Mouse (Mus musculus) heart, embryonic 13.5 days (tissue): Measurements from ENCODE around the gene Ccnjl. TPM values are rescaled to one million over a fixed set of nuclear protein-coding genes. Genes with fewer than 3 reads are reported as not detected.

Experiments used
- ATAC-seq: fragments of 200-750 bp; cut with Nextera tagmentation; 2 replicates; pipeline ENCODE4 v1.8.0; 2017; ENCODE audit warnings: moderate TSS enrichment; ENCODE audit not compliant: insufficient number of reproducible peaks, low FRiP score, low TSS enrichment; ENCODE audit errors: extremely low read depth
- H3K27ac ChIP-seq: fragments of 300-500 bp; sonication (generic); replicated peaks from 2 replicates; pipeline ENCODE4 v1.5.1; 2015; ENCODE audit warnings: moderate library complexity, mild to moderate bottlenecking, inconsistent platforms
- H3K27me3 ChIP-seq: fragments of 300-500 bp; sonication (generic); replicated peaks from 2 replicates; pipeline ENCODE4 v1.6.1; 2015; ENCODE audit warnings: mild to moderate bottlenecking, inconsistent platforms
- H3K36me3 ChIP-seq: fragments of 300-500 bp; sonication (generic); 2 replicates; pipeline ENCODE4 v1.6.1; 2015; ENCODE audit warnings: mild to moderate bottlenecking, inconsistent platforms
- H3K4me1 ChIP-seq: fragments of 300-500 bp; sonication (generic); 2 replicates; pipeline ENCODE4 v1.6.1; 2015; ENCODE audit warnings: inconsistent platforms
- H3K4me2 ChIP-seq: fragments of 300-500 bp; sonication (generic); 2 replicates; pipeline ENCODE4 v1.6.1; 2015; ENCODE audit warnings: inconsistent platforms, mild to moderate bottlenecking, moderate library complexity
- H3K4me3 ChIP-seq: fragments of 300-500 bp; sonication (generic); 2 replicates; pipeline ENCODE4 v1.5.1; 2015; ENCODE audit warnings: moderate library complexity, mild to moderate bottlenecking, inconsistent platforms
- H3K9ac ChIP-seq: fragments of 300-500 bp; sonication (generic); 2 replicates; pipeline ENCODE4 v1.6.1; 2015; ENCODE audit warnings: inconsistent platforms, mild to moderate bottlenecking, moderate library complexity
- H3K9me3 ChIP-seq: fragments of 300-500 bp; sonication (generic); 2 replicates; pipeline ENCODE4 v1.6.1; 2016; ENCODE audit warnings: inconsistent platforms
- WGBS: fragments of 180-500 bp; shearing (Covaris S2); methylation state at CpG from one replicate; pipeline ENCODE4 v1.1.7; 2015; ENCODE audit warnings: mixed read lengths; 5-methylcytosine and 5-hydroxymethylcytosine counted together
- polyA plus RNA-seq: library from polyadenylated mRNA; unstranded; fragments of >200 nt; fragmentation: Nextera tagmentation; extraction: Ambion mirVana; gene quantifications from 2 replicates; pipeline ENCODE4 v1.2.1, GENCODE M21; 2015

Gene Ccnjl
- polyA plus RNA-seq, 1 experiment from 2014 or later: 15.7 TPM

- H3K4me1 ChIP-seq: peaks cover 7% of the 10 kb centered on the region; the same call in 1 of the 2 replicates
- no peaks in the 10 kb centered on the region for H3K9me3 ChIP-seq
- no peak overlapping the region for H3K4me2 ChIP-seq
- no peak for ATAC-seq
- H3K36me3 ChIP-seq: no peaks in the 10 kb centered on the region
- H3K27me3 ChIP-seq: no peaks in the 10 kb centered on the region
- H3K4me3 ChIP-seq: no peak overlapping the region
- H3K9ac ChIP-seq: no peak overlapping the region
- 79% methylated on average over 6 of the region's 6 CpGs for WGBS
- no peak overlapping the region for H3K27ac ChIP-seq
Measured at GRCm38 (mm10) chr11:43604891-43605290, 76.3 kb downstream of the Ccnjl start.

DNA sequence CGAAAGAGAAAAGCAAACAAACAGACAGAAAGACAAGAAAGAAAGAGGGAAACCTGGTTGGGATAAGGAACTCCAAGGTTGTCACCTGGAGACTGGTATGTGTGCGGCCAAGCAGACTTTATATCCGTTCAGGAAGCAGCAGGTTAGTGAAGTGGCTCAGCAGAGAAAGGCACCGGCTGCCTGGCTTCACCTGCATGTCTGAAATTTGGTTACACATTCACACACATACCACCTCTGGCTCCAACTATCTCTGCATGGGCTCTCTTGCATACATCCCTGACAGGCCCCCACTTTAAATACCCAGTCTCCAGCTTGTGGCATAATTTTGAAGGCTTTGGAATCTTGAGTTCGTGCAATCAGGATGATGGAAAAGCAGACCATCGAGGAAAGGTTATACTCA lies 77.3 kb downstream of the Ccnjl start:
- WGBS: 74% methylated on average over 6 of the region's 6 CpGs

GRCm38 (mm10) chr11:43608440-43608839 lies 79.9 kb downstream of the Ccnjl start:
- Histone ChIP-seq H3K27ac (no peak overlapping the region), H3K9me3 (no peaks in the 10 kb centered on the region), H3K4me1 (peaks cover 17% of the 10 kb centered on the region), H3K27me3 (no peaks in the 10 kb centered on the region), H3K9ac (no peak overlapping the region), H3K36me3 (no peaks in the 10 kb centered on the region), H3K4me3 (no peak overlapping the region), H3K4me2 (no peak overlapping the region)
- no peak for ATAC-seq
- WGBS: 77% methylated on average over 3 of the region's 3 CpGs

More for the DNA sequence above, 77.3 kb downstream of the Ccnjl start:
- H3K27me3 ChIP-seq: no peaks in the 10 kb centered on the region
- H3K27ac ChIP-seq: no peak overlapping the region
- H3K4me2 ChIP-seq: no peak overlapping the region
- H3K4me3 ChIP-seq: no peak overlapping the region
- no peak for ATAC-seq
- no peaks in the 10 kb centered on the region for H3K36me3 ChIP-seq
- no peaks in the 10 kb centered on the region for H3K9me3 ChIP-seq
- peaks cover 7% of the 10 kb centered on the region; the same call in 1 of the 2 replicates for H3K4me1 ChIP-seq
- no peak overlapping the region for H3K9ac ChIP-seq

DNA sequence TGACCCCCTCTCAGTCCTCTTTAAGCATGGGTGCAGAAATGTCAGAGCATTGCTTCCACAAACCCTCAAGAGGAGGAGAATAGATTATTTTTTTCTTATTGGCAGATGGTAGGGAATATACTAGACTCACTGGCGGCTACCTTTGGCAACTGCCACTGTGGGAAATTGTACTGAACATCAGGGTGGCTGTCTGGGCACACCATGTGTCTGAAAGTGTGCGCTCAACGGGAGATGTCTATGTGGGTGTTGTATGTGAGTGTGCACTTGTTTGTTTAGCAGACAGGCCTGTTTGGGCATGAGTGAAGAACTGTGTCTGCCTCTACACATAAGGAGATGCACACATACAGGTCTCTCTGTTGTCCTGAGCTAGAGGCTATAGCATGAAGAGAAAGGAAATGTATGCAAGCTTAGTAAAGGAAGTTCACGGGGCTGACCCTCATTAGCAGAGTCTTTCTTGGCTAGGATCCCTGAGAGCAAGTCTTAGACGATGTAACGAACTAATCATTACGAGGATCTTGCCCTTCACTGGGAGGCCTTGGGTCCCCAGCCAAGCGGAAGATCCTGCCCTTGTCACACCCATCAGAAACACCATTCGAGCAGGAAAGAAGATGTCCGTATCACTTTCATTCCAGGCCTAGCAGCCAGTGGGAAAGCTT lies 81.5 kb downstream of the Ccnjl start:
- no peak overlapping the region for H3K27ac ChIP-seq
- peaks cover 20% of the 10 kb centered on the region for H3K4me1 ChIP-seq
- no peaks in the 10 kb centered on the region for H3K9me3 ChIP-seq
- no peak for ATAC-seq
- H3K4me3 ChIP-seq: no peak overlapping the region
- no peaks in the 10 kb centered on the region for H3K27me3 ChIP-seq
- no peak overlapping the region for H3K4me2 ChIP-seq
- no peak overlapping the region for H3K9ac ChIP-seq
- H3K36me3 ChIP-seq: no peaks in the 10 kb centered on the region
- WGBS: 68% methylated on average over 10 of the region's 10 CpGs

GRCm38 (mm10) chr11:43610662-43611033 lies 82.1 kb downstream of the Ccnjl start:
- H3K9ac ChIP-seq: no peak overlapping the region
- no peak overlapping the region for H3K27ac ChIP-seq
- no peak overlapping the region for H3K4me2 ChIP-seq
- no peak overlapping the region for H3K4me3 ChIP-seq
- no peak for ATAC-seq
- no peaks in the 10 kb centered on the region for H3K36me3 ChIP-seq
- no peaks in the 10 kb centered on the region for H3K27me3 ChIP-seq
- peaks cover 20% of the 10 kb centered on the region for H3K4me1 ChIP-seq
- H3K9me3 ChIP-seq: no peaks in the 10 kb centered on the region
- 69% methylated on average over 5 of the region's 5 CpGs for WGBS

- no peak overlapping the region for H3K4me3 ChIP-seq
- peak overlapping the region; percentile 73 for H3K27ac ChIP-seq
- 21% methylated on average over 12 of the region's 12 CpGs for WGBS
- H3K4me1 ChIP-seq: peaks cover 28% of the 10 kb centered on the region
- H3K9me3 ChIP-seq: no peaks in the 10 kb centered on the region
- ATAC-seq: no peak
- H3K27me3 ChIP-seq: no peaks in the 10 kb centered on the region
- no peaks in the 10 kb centered on the region for H3K36me3 ChIP-seq
- H3K4me2 ChIP-seq: no peak overlapping the region; the same call in 1 of the 2 replicates
- peak overlapping the region; percentile 70 for H3K9ac ChIP-seq
Measured at GRCm38 (mm10) chr11:43612834-43613488, 84.4 kb downstream of the Ccnjl start.

GRCm38 (mm10) chr11:43617924-43618323 lies 89.3 kb downstream of the Ccnjl start:
- ATAC-seq: 0 out of 2 replicates have a peak, but pooled peaks have one; percentile 28
- peak overlapping the region; percentile 30 for H3K4me2 ChIP-seq
- H3K4me1 ChIP-seq: peaks cover 34% of the 10 kb centered on the region
- H3K27me3 ChIP-seq: no peaks in the 10 kb centered on the region
- H3K9ac ChIP-seq: no peak overlapping the region; the same call in 1 of the 2 replicates
- H3K4me3 ChIP-seq: no peak overlapping the region
- H3K36me3 ChIP-seq: no peaks in the 10 kb centered on the region
- H3K9me3 ChIP-seq: no peaks in the 10 kb centered on the region
- WGBS: 35% methylated on average over 5 of the region's 5 CpGs
- H3K27ac ChIP-seq: peak overlapping the region; percentile 75

DNA sequence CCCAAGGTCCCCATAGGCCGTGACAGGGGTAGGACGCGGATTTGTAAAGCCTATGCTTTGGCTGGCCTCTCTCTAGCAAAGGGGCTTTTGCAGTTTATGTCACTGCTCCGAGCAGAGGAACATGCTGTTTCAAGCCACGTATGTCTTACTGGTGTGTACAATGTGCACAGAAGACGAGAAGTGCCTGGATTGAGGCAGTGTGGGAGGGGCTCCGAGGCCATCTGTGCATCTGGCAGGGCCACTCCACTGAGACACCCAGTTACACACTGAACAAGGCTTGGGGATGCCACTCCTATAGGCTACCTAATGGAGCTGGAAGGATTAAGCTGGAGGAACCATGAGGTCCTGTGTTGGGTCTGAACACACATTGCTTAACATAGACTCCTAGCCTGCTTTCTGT lies 89.8 kb downstream of the Ccnjl start:
- no peaks in the 10 kb centered on the region for H3K27me3 ChIP-seq
- peak overlapping the region; percentile 30 for H3K4me2 ChIP-seq
- H3K36me3 ChIP-seq: no peaks in the 10 kb centered on the region
- no peak for ATAC-seq
- H3K9me3 ChIP-seq: no peaks in the 10 kb centered on the region
- 68% methylated on average over 7 of the region's 7 CpGs for WGBS
- peaks cover 31% of the 10 kb centered on the region for H3K4me1 ChIP-seq
- peak overlapping the region; percentile 75 for H3K27ac ChIP-seq
- no peak overlapping the region for H3K4me3 ChIP-seq
- peak overlapping the region; percentile 4; the same call in 1 of the 2 replicates for H3K9ac ChIP-seq

GRCm38 (mm10) chr11:43621769-43622168 lies 93.2 kb downstream of the Ccnjl start:
- H3K9me3 ChIP-seq: no peaks in the 10 kb centered on the region
- no peak overlapping the region for H3K27ac ChIP-seq
- no peaks in the 10 kb centered on the region for H3K27me3 ChIP-seq
- 77% methylated on average over 5 of the region's 5 CpGs for WGBS
- H3K4me1 ChIP-seq: peaks cover 36% of the 10 kb centered on the region
- H3K36me3 ChIP-seq: no peaks in the 10 kb centered on the region
- no peak overlapping the region for H3K4me2 ChIP-seq
- H3K4me3 ChIP-seq: no peak overlapping the region
- no peak for ATAC-seq
- no peak overlapping the region for H3K9ac ChIP-seq

DNA sequence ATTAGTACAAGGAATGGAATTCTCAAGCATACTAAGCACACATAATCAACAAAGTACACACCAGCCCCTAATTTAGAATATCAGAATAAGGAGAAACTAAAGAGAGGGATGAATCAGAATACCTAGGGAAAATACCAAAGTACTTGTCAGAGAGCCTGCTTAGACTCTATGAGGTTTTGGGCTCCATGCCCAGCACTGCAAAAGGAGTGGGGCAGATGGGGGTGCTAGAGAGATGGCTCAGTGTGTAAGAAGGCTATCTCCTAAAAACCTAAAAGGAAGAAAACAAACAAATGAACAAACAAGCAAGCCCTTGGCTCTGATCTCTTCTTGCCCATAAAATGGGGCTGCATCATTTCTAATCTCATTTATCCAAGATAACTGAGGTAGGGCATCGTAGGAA lies 95.8 kb downstream of the Ccnjl start:
- H3K9me3 ChIP-seq: no peaks in the 10 kb centered on the region
- no peak for ATAC-seq
- no peak overlapping the region for H3K4me2 ChIP-seq
- no peaks in the 10 kb centered on the region for H3K27me3 ChIP-seq
- peaks cover 31% of the 10 kb centered on the region for H3K4me1 ChIP-seq
- no peaks in the 10 kb centered on the region for H3K36me3 ChIP-seq
- H3K4me3 ChIP-seq: no peak overlapping the region
- H3K27ac ChIP-seq: no peak overlapping the region
- no peak overlapping the region for H3K9ac ChIP-seq
- WGBS: 88% methylated on average over 1 of the region's 1 CpGs

- Histone ChIP-seq H3K4me3 (peak overlapping the region; percentile 36), H3K9me3 (no peaks in the 10 kb centered on the region), H3K27me3 (no peaks in the 10 kb centered on the region), H3K9ac (peak overlapping the region; percentile 70), H3K36me3 (no peaks in the 10 kb centered on the region), H3K4me2 (peak overlapping the region; percentile 68), H3K4me1 (peaks cover 25% of the 10 kb centered on the region), H3K27ac (peak overlapping the region; percentile 59)
- no peak for ATAC-seq
- 5% methylated on average over 12 of the region's 12 CpGs for WGBS
Measured at GRCm38 (mm10) chr11:43626300-43626926, 97.8 kb downstream of the Ccnjl start.
